In genomic region chr11:84826185-84826584, GRCm38 (mm10) we compare ENCODE assay signal across 8 mouse cellular contexts. TPM values are rescaled to one million over a fixed set of nuclear protein-coding genes. Genes with fewer than 3 reads are reported as not detected.
A peak's percentile ranks its signal among the peaks of the same experiment; 100 is the strongest.
DNase-seq lines count a peak whose midpoint lies in the region; ATAC-seq and TF ChIP-seq lines count a peak whose summit lies in the region.

No protein-coding gene starts in this region.

- peak; percentile 62 to 69 for DNase-seq in frontal cortex, postnatal 36 days (ENCODE audit: low spot score in 2 of 2)
- DNase-seq in frontal cortex, postnatal 14 days (ENCODE audit: low spot score in 2 of 2) = no peak
- DNase-seq in c-Kit-negative CD71-positive TER-119-positive erythroid progenitor cells, embryonic 14.5 days (ENCODE audit: low read depth, low spot score) = peak; percentile 33
- DNase-seq in heart, adult 9 months (ENCODE audit: low spot score in 2 of 2) = peak; percentile 75 to 81
- peak in 1 of 2 experiments; percentile 52 for DNase-seq in layer of hippocampus, adult 2 months (ENCODE audit: low spot score in 2 of 2)
- DNase-seq in lung, postnatal 14 days = peak; percentile 61
- DNase-seq in hindbrain, embryonic 11.5 days (ENCODE audit: low spot score) = no peak

- no peaks in the 10 kb centered on the region for H3K9me3 ChIP-seq in hindbrain, embryonic 11.5 days (ENCODE audit: control insufficient read depth, low read length)

- no peaks in the 10 kb centered on the region for H3K36me3 ChIP-seq in hindbrain, embryonic 11.5 days (ENCODE audit: control insufficient read depth, insufficient read depth, low read length)

- no peak overlapping the region for H3K4me3 ChIP-seq in layer of hippocampus, adult 2 months
- no peak overlapping the region for H3K4me3 ChIP-seq in hindbrain, embryonic 11.5 days (ENCODE audit: low read depth, low read length)

- 0 out of 2 replicates have a peak, but pooled peaks cover 3% of the 10 kb centered on the region for H3K4me1 ChIP-seq in hindbrain, embryonic 11.5 days (replicated peaks; ENCODE audit: control insufficient read depth, insufficient read depth, low read length)

- no peak for TF ChIP-seq CTCF in layer of hippocampus, adult 2 months (conservative IDR thresholded peaks at IDR 0.05)

- peak overlapping the region; percentile 23; the same call in 1 of the 2 replicates for H3K27ac ChIP-seq in layer of hippocampus, adult 2 months
- H3K27ac ChIP-seq in hindbrain, embryonic 11.5 days (ENCODE audit: low read depth, low read length) = no peak overlapping the region

- H3K27me3 ChIP-seq in hindbrain, embryonic 11.5 days (ENCODE audit: control insufficient read depth, insufficient read depth, low read length) = no peaks in the 10 kb centered on the region

- no peak overlapping the region for H3K4me2 ChIP-seq in hindbrain, embryonic 11.5 days (replicated peaks; ENCODE audit: low read depth, low read length)

- no peak overlapping the region for H3K9ac ChIP-seq in hindbrain, embryonic 11.5 days (ENCODE audit: low read depth, low read length)

- WGBS in hindbrain, embryonic 11.5 days = 80% methylated on average over 3 of the region's 3 CpGs

- ATAC-seq in hindbrain, embryonic 11.5 days (ENCODE audit: low FRiP score) = no peak
- ATAC-seq in megakaryocyte progenitor cell, adult 5-6 weeks (replicated peaks; ENCODE audit: poor library complexity) = no peak

RNA-seq across cellular contexts. Expression of gene Dhrs11, which starts 2.6 kb away (rescaled TPM):
- 1 to 10 TPM; 6.2 TPM for total RNA-seq in layer of hippocampus, adult 2 months (2021)
- polyA plus RNA-seq in hindbrain, embryonic 11.5 days (2014; fragmentation: Nextera tagmentation; extraction: Ambion mirVana) = 12.4 and 15.2 TPM in 2 replicates
- total RNA-seq in megakaryocyte progenitor cell, adult 5-6 weeks (2015) = 21.0 and 23.1 TPM in 2 replicates
- 14.7 and 20.1 TPM in 2 replicates for total RNA-seq in megakaryocyte progenitor cell, adult 5-6 weeks (2017)

RNA-seq across cellular contexts. Expression of gene Mrm1, which starts 6.9 kb away (rescaled TPM):
- 10 to 100 TPM in 1 of 2 experiments, 1 to 10 TPM in 1; 8.5 to 16.7 TPM for total RNA-seq in layer of hippocampus, adult 2 months (2021)
- polyA plus RNA-seq in hindbrain, embryonic 11.5 days (2014; fragmentation: Nextera tagmentation; extraction: Ambion mirVana) = 11.2 and 13.3 TPM in 2 replicates
- 6.9 and 7.6 TPM in 2 replicates for total RNA-seq in megakaryocyte progenitor cell, adult 5-6 weeks (2015)
- 5.2 and 7.8 TPM in 2 replicates for total RNA-seq in megakaryocyte progenitor cell, adult 5-6 weeks (2017)

RNA-seq across cellular contexts. Expression of gene Ggnbp2, which starts 44.4 kb away (rescaled TPM):
- 10 to 100 TPM; 87.7 to 92.2 TPM for total RNA-seq in layer of hippocampus, adult 2 months (2021)
- polyA plus RNA-seq in hindbrain, embryonic 11.5 days (2014; fragmentation: Nextera tagmentation; extraction: Ambion mirVana) = 77.1 and 77.3 TPM in 2 replicates
- 118 and 133 TPM in 2 replicates for total RNA-seq in megakaryocyte progenitor cell, adult 5-6 weeks (2015)
- 114 and 143 TPM in 2 replicates for total RNA-seq in megakaryocyte progenitor cell, adult 5-6 weeks (2017)

RNA-seq across cellular contexts. Expression of gene Myo19, which starts 53.8 kb away (rescaled TPM):
- total RNA-seq in layer of hippocampus, adult 2 months (2021) = 10 to 100 TPM in 1 of 2 experiments, 1 to 10 TPM in 1; 8.9 to 11.5 TPM
- 7.2 and 7.7 TPM in 2 replicates for polyA plus RNA-seq in hindbrain, embryonic 11.5 days (2014; fragmentation: Nextera tagmentation; extraction: Ambion mirVana)
- total RNA-seq in megakaryocyte progenitor cell, adult 5-6 weeks (2015) = 6.6 and 9.0 TPM in 2 replicates
- total RNA-seq in megakaryocyte progenitor cell, adult 5-6 weeks (2017) = 4.3 and 4.5 TPM in 2 replicates

RNA-seq across cellular contexts. Expression of gene Pigw, which starts 53.9 kb away (rescaled TPM):
- total RNA-seq in layer of hippocampus, adult 2 months (2021) = 1 to 10 TPM; 7.4 to 7.5 TPM
- polyA plus RNA-seq in hindbrain, embryonic 11.5 days (2014; fragmentation: Nextera tagmentation; extraction: Ambion mirVana) = 3.8 and 4.0 TPM in 2 replicates
- total RNA-seq in megakaryocyte progenitor cell, adult 5-6 weeks (2015) = 4.6 and 7.0 TPM in 2 replicates
- total RNA-seq in megakaryocyte progenitor cell, adult 5-6 weeks (2017) = 3.3 and 4.1 TPM in 2 replicates

Comparison
In these comparisons a context has a peak if more than half of its experiments do, and no peak if none do; other contexts are left out.
1. DNase-seq: peak in frontal cortex, postnatal 36 days (2 of 2), c-Kit-negative CD71-positive TER-119-positive erythroid progenitor cells, embryonic 14.5 days (single experiment), heart, adult 9 months (2 of 2) and lung, postnatal 14 days (single experiment); none in frontal cortex, postnatal 14 days (0 of 2) and hindbrain, embryonic 11.5 days (single experiment).